Mouse (Mus musculus) limb, embryonic 11.5 days (tissue): ENCODE results near the gene Slc6a16. TPM values are rescaled to one million over a fixed set of nuclear protein-coding genes. Genes with fewer than 3 reads are reported as not detected.

Source experiments
- ATAC-seq: fragments of 200-750 bp; cut with Nextera tagmentation; 2 replicates; pipeline ENCODE4 v1.8.0; 2017; ENCODE audit warnings: low read depth; ENCODE audit not compliant: insufficient number of reproducible peaks, low FRiP score, low TSS enrichment
- DNase-seq: peaks from one replicate; pipeline ENCODE4 v3.0.0-alpha.2; 2015; ENCODE audit warnings: low spot score
- H3K27ac ChIP-seq: fragments of 300-500 bp; sonication (generic); replicated peaks from 2 replicates; pipeline ENCODE4 v1.5.1; 2014; ENCODE audit warnings: low read depth, mild to moderate bottlenecking, low read length
- H3K27me3 ChIP-seq: fragments of 300-500 bp; sonication (generic); 2 replicates; pipeline ENCODE4 v1.6.1; 2014; ENCODE audit warnings: mild to moderate bottlenecking, low read length, mixed read lengths; ENCODE audit not compliant: control insufficient read depth, insufficient read depth
- H3K36me3 ChIP-seq: fragments of 300-500 bp; sonication (generic); 2 replicates; pipeline ENCODE4 v1.6.1; 2014; ENCODE audit warnings: mild to moderate bottlenecking, low read length, moderate library complexity, mixed read lengths; ENCODE audit not compliant: control insufficient read depth, insufficient read depth
- H3K4me1 ChIP-seq: fragments of 300-500 bp; sonication (generic); 2 replicates; pipeline ENCODE4 v1.6.1; 2014; ENCODE audit warnings: low read length, mixed read lengths; ENCODE audit not compliant: control insufficient read depth, insufficient read depth
- H3K4me2 ChIP-seq: fragments of 300-500 bp; sonication (generic); 2 replicates; pipeline ENCODE4 v1.6.1; 2014; ENCODE audit warnings: low read depth, mild to moderate bottlenecking, moderate library complexity; ENCODE audit not compliant: severe bottlenecking
- H3K4me3 ChIP-seq: fragments of 300-500 bp; sonication (generic); 2 replicates; pipeline ENCODE4 v1.5.1; 2014; ENCODE audit warnings: low read depth, low read length
- H3K9ac ChIP-seq: fragments of 300-500 bp; sonication (generic); 2 replicates; pipeline ENCODE4 v1.6.1; 2014; ENCODE audit warnings: mild to moderate bottlenecking, low read length
- H3K9me3 ChIP-seq: fragments of 300-500 bp; sonication (generic); 2 replicates; pipeline ENCODE4 v1.6.1; 2016; ENCODE audit warnings: low read length; ENCODE audit not compliant: control insufficient read depth
- WGBS: fragments of 180-500 bp; shearing (Covaris S2); extraction: QIAGEN DNeasy Blood & Tissue Kit; methylation state at CpG from one replicate; pipeline ENCODE4 v1.1.7; 2014; 5-methylcytosine and 5-hydroxymethylcytosine counted together
- polyA plus RNA-seq: library from polyadenylated mRNA; unstranded; fragments of >200 nt; fragmentation: Nextera tagmentation; extraction: Ambion mirVana; gene quantifications from 2 replicates; pipeline ENCODE4 v1.2.1, GENCODE M21; 2014

Gene Slc6a16
- polyA plus RNA-seq, 1 experiment from 2014 or later, result 0.36 TPM

GRCm38 (mm10) chr7:45234922-45235571 lies 5.8 kb upstream of the Slc6a16 start:
- H3K9ac ChIP-seq, result peak overlapping the region; percentile 43; the same call in 1 of the 2 replicates
- H3K27me3 ChIP-seq, result peaks cover 3% of the 10 kb centered on the region; the same call in 1 of the 2 replicates
- H3K9me3 ChIP-seq, result no peaks in the 10 kb centered on the region
- H3K4me2 ChIP-seq, result peak overlapping the region; percentile 44
- peaks cover 26% of the 10 kb centered on the region for H3K4me1 ChIP-seq
- H3K36me3 ChIP-seq, result peaks cover 17% of the 10 kb centered on the region
- ATAC-seq, result peak; percentile 83
- H3K27ac ChIP-seq, result peak overlapping the region; percentile 32
- H3K4me3 ChIP-seq, result peak overlapping the region; percentile 26
- WGBS, result 3% methylated on average over 21 of the region's 21 CpGs
- peak; percentile 82 for DNase-seq

- Histone ChIP-seq H3K27ac (peak overlapping the region; percentile 32; the same call in 1 of the 2 replicates), H3K4me3 (peak overlapping the region; percentile 26), H3K9me3 (no peaks in the 10 kb centered on the region), H3K4me2 (peak overlapping the region; percentile 44), H3K9ac (0 out of 2 replicates have a peak overlapping the region, but pooled peaks have one; percentile 43), H3K4me1 (peaks cover 29% of the 10 kb centered on the region), H3K36me3 (peaks cover 17% of the 10 kb centered on the region), H3K27me3 (peaks cover 3% of the 10 kb centered on the region; the same call in 1 of the 2 replicates)
- 21% methylated on average over 17 of the region's 17 CpGs for WGBS
- DNase-seq (peak; percentile 28), ATAC-seq (no peak)
Measured at GRCm38 (mm10) chr7:45235656-45236180, 5.2 kb upstream of the Slc6a16 start.

- peaks cover 3% of the 10 kb centered on the region; the same call in 1 of the 2 replicates for H3K27me3 ChIP-seq
- H3K4me2 ChIP-seq, result no peak overlapping the region
- no peak overlapping the region for H3K9ac ChIP-seq
- H3K27ac ChIP-seq, result no peak overlapping the region
- 80% methylated on average over 17 of the region's 17 CpGs for WGBS
- H3K36me3 ChIP-seq, result peaks cover 2% of the 10 kb centered on the region; the same call in 1 of the 2 replicates
- H3K4me3 ChIP-seq, result no peak overlapping the region
- no peaks in the 10 kb centered on the region for H3K9me3 ChIP-seq
- ATAC-seq (no peak), DNase-seq (peak; percentile 20)
- peaks cover 27% of the 10 kb centered on the region for H3K4me1 ChIP-seq
Measured at GRCm38 (mm10) chr7:45237747-45238699, 2.9 kb upstream of the Slc6a16 start.

- no peak for DNase-seq
- WGBS, result 38% methylated on average over 20 of the region's 20 CpGs
- Histone ChIP-seq H3K4me2 (no peak within 1 kb of the TSS), H3K4me1 (peaks cover 22% of the 10 kb centered on the region), H3K9ac (no peak within 1 kb of the TSS), H3K27ac (no peak within 1 kb of the TSS), H3K27me3 (peaks cover 3% of the 10 kb centered on the region; the same call in 1 of the 2 replicates), H3K9me3 (no peaks in the 10 kb centered on the region), H3K4me3 (no peak within 1 kb of the TSS), H3K36me3 (no peaks in the 10 kb centered on the region)
- no peak for ATAC-seq
Measured at GRCm38 (mm10) chr7:45238723-45239496, 2.0 kb upstream of the Slc6a16 start, which contains the start of gene Cd37. TSS of gene Cd37 (minus strand) at chr7:45239115.

GRCm38 (mm10) chr7:45240109-45240508 lies 776 bp upstream of the Slc6a16 start:
- 87% methylated on average over 7 of the region's 7 CpGs for WGBS
- H3K36me3 ChIP-seq, result no peaks in the 10 kb centered on the region
- H3K4me1 ChIP-seq, result 0 out of 2 replicates have a peak, but pooled peaks cover 13% of the 10 kb centered on the region
- H3K9me3 ChIP-seq, result no peaks in the 10 kb centered on the region
- no peak overlapping the region for H3K4me2 ChIP-seq
- no peak overlapping the region for H3K9ac ChIP-seq
- no peak overlapping the region for H3K27ac ChIP-seq
- ATAC-seq, result no peak
- no peak for DNase-seq
- H3K27me3 ChIP-seq, result peaks cover 3% of the 10 kb centered on the region; the same call in 1 of the 2 replicates
- no peak overlapping the region for H3K4me3 ChIP-seq

- H3K27me3 ChIP-seq, result peaks cover 3% of the 10 kb centered on the region; the same call in 1 of the 2 replicates
Measured at GRCm38 (mm10) chr7:45241389-45241749, 484 bp downstream of the Slc6a16 start.

GRCm38 (mm10) chr7:45247666-45248065 lies 6.8 kb downstream of the Slc6a16 start:
- ATAC-seq, result no peak
- no peak for DNase-seq
- Histone ChIP-seq H3K4me2 (no peak overlapping the region), H3K36me3 (no peaks in the 10 kb centered on the region), H3K4me1 (no peaks in the 10 kb centered on the region), H3K4me3 (no peak overlapping the region), H3K9ac (no peak overlapping the region), H3K27ac (no peak overlapping the region), H3K27me3 (no peaks in the 10 kb centered on the region), H3K9me3 (no peaks in the 10 kb centered on the region)
- 30% methylated on average over 3 of the region's 3 CpGs for WGBS

More at GRCm38 (mm10) chr7:45241389-45241749, 484 bp downstream of the Slc6a16 start:
- H3K4me1 ChIP-seq, result 0 out of 2 replicates have a peak, but pooled peaks cover 6% of the 10 kb centered on the region
- ATAC-seq (no peak), DNase-seq (no peak)
- no peak overlapping the region for H3K9ac ChIP-seq
- H3K36me3 ChIP-seq, result no peaks in the 10 kb centered on the region
- no peak overlapping the region for H3K4me3 ChIP-seq
- no peaks in the 10 kb centered on the region for H3K9me3 ChIP-seq
- peak overlapping the region; percentile 48; the same call in 1 of the 2 replicates for H3K4me2 ChIP-seq
- 78% methylated on average over 6 of the region's 6 CpGs for WGBS
- H3K27ac ChIP-seq, result no peak overlapping the region
